Mouse (Mus musculus) brown adipose tissue, adult 24 weeks (tissue): Measurements from ENCODE around the gene Tnf. TPM values are rescaled to one million over a fixed set of nuclear protein-coding genes. Genes with fewer than 3 reads are reported as not detected.
A peak's percentile ranks its signal among the peaks of the same experiment; 100 is the strongest.

Experiments
- H3K27ac ChIP-seq: fragments of 200-500 bp; replicated peaks from 2 replicates; pipeline ENCODE4 v1.5.1; 2012; ENCODE audit warnings: low read depth, mild to moderate bottlenecking, low read length
- H3K4me1 ChIP-seq: fragments of 200-500 bp; 2 replicates; pipeline ENCODE4 v1.6.1; 2012; ENCODE audit warnings: low read length, mixed read lengths; ENCODE audit not compliant: control insufficient read depth, insufficient read depth, insufficient read length
- H3K4me3 ChIP-seq: fragments of 200-500 bp; 2 replicates; pipeline ENCODE4 v1.5.1; 2012; ENCODE audit warnings: low read depth, mild to moderate bottlenecking, low read length, moderate library complexity; ENCODE audit not compliant: insufficient read depth
- polyA plus RNA-seq: library from polyadenylated mRNA; stranded (reverse); fragments of >200 nt; gene quantifications from 2 replicates; pipeline ENCODE4 v1.2.4, GENCODE M21; 2012; ENCODE audit not compliant: missing spikeins, insufficient read depth, insufficient read length

The Tnf gene
- polyA plus RNA-seq, 1 experiment: not detected

- H3K27ac ChIP-seq: no peak overlapping the region
- no peaks in the 10 kb centered on the region for H3K4me1 ChIP-seq
These were observed 23.3 kb downstream of the Tnf start for GRCm38 (mm10) chr17:35178528-35178927.

GRCm38 (mm10) chr17:35175968-35176367, 25.8 kb downstream of the Tnf start, which contains the start of gene Aif1:
TSS of gene Aif1 (minus strand) at chr17:35176068.
- Histone ChIP-seq H3K27ac (no peak within 1 kb of the TSS), H3K4me1 (no peaks in the 10 kb centered on the region), H3K4me3 (no peak within 1 kb of the TSS)

More at GRCm38 (mm10) chr17:35178528-35178927, 23.3 kb downstream of the Tnf start:
- H3K4me3 ChIP-seq: no peak overlapping the region

- Histone ChIP-seq H3K4me3 (no peak overlapping the region), H3K4me1 (no peaks in the 10 kb centered on the region)
These were observed 26.4 kb downstream of the Tnf start for GRCm38 (mm10) chr17:35175382-35175781.

GRCm38 (mm10) chr17:35174201-35174977, 27.4 kb downstream of the Tnf start:
- Histone ChIP-seq H3K4me3 (no peak overlapping the region), H3K4me1 (no peaks in the 10 kb centered on the region), H3K27ac (no peak overlapping the region; the same call in 1 of the 2 replicates)

More at GRCm38 (mm10) chr17:35175382-35175781, 26.4 kb downstream of the Tnf start:
- no peak overlapping the region for H3K27ac ChIP-seq

GRCm38 (mm10) chr17:35173329-35173728, 28.5 kb downstream of the Tnf start:
- Histone ChIP-seq H3K4me3 (no peak overlapping the region), H3K27ac (peak overlapping the region; percentile 31), H3K4me1 (no peaks in the 10 kb centered on the region)

GRCm38 (mm10) chr17:35172445-35173234, 29.2 kb downstream of the Tnf start:
- Histone ChIP-seq H3K4me3 (peak overlapping the region; percentile 39), H3K27ac (peak overlapping the region; percentile 86), H3K4me1 (no peaks in the 10 kb centered on the region)

GRCm38 (mm10) chr17:35168541-35169207, 33.1 kb downstream of the Tnf start:
- H3K4me1 ChIP-seq: peaks cover 3% of the 10 kb centered on the region; the same call in 1 of the 2 replicates
- no peak overlapping the region for H3K4me3 ChIP-seq
- no peak overlapping the region for H3K27ac ChIP-seq

- Histone ChIP-seq H3K4me1 (peaks cover 6% of the 10 kb centered on the region), H3K4me3 (no peak overlapping the region), H3K27ac (no peak overlapping the region)
These were observed 34.0 kb downstream of the Tnf start for GRCm38 (mm10) chr17:35167794-35168193.

GRCm38 (mm10) chr17:35166352-35167035, 35.3 kb downstream of the Tnf start:
- Histone ChIP-seq H3K27ac (no peak overlapping the region), H3K4me1 (peaks cover 13% of the 10 kb centered on the region)

GRCm38 (mm10) chr17:35165451-35166155, 36.2 kb downstream of the Tnf start:
- Histone ChIP-seq H3K4me1 (peaks cover 13% of the 10 kb centered on the region), H3K4me3 (peak overlapping the region; percentile 86), H3K27ac (peak overlapping the region; percentile 53; the same call in 1 of the 2 replicates)

More at GRCm38 (mm10) chr17:35166352-35167035, 35.3 kb downstream of the Tnf start:
- no peak overlapping the region for H3K4me3 ChIP-seq

- peak within 1 kb of the TSS; percentile 99 for H3K27ac ChIP-seq
- H3K4me3 ChIP-seq: peak within 1 kb of the TSS; percentile 95
- peaks cover 13% of the 10 kb centered on the region for H3K4me1 ChIP-seq
These were observed 37.0 kb downstream of the Tnf start, which contains the start of gene Prrc2a for GRCm38 (mm10) chr17:35164568-35165450. TSS of gene Prrc2a (minus strand) at chr17:35164897.

- Histone ChIP-seq H3K27ac (peak overlapping the region; percentile 78), H3K4me3 (peak overlapping the region; percentile 95), H3K4me1 (peaks cover 13% of the 10 kb centered on the region)
These were observed 37.6 kb downstream of the Tnf start for GRCm38 (mm10) chr17:35164218-35164567.

GRCm38 (mm10) chr17:35163326-35164081, 38.3 kb downstream of the Tnf start:
- Histone ChIP-seq H3K4me3 (peak overlapping the region; percentile 95), H3K27ac (peak overlapping the region; percentile 78), H3K4me1 (peaks cover 13% of the 10 kb centered on the region)
